Mouse (Mus musculus): Measurements from ENCODE around the gene Mypop.

Mypop gene

GRCm38 (mm10) chr7:18990601-18991295, at the start of gene Mypop:
Gene Mypop, plus strand, starts transcription at chr7:18991245.
- DNase-seq = peak; percentile 100

GRCm38 (mm10) chr7:18942376-18942775, 48.7 kb upstream of the Mypop start:
- no peak for DNase-seq

- DNase-seq = no peak
Observed at GRCm38 (mm10) chr7:18942815-18943214, 48.2 kb upstream of the Mypop start.

- peak; percentile 71 for DNase-seq
Observed at GRCm38 (mm10) chr7:18948151-18948550, 42.9 kb upstream of the Mypop start.

- no peak for DNase-seq
Observed at GRCm38 (mm10) chr7:18949781-18950522, 41.1 kb upstream of the Mypop start.

- DNase-seq = no peak
Observed at GRCm38 (mm10) chr7:18950523-18951315, 40.3 kb upstream of the Mypop start.

GRCm38 (mm10) chr7:18951397-18951796, 39.6 kb upstream of the Mypop start:
- peak; percentile 44 for DNase-seq

GRCm38 (mm10) chr7:18957569-18958383, 33.3 kb upstream of the Mypop start:
- peak; percentile 79 for DNase-seq

- DNase-seq = no peak
Observed at GRCm38 (mm10) chr7:18958384-18958766, 32.7 kb upstream of the Mypop start.

GRCm38 (mm10) chr7:18959446-18959845, 31.6 kb upstream of the Mypop start:
- DNase-seq = peak; percentile 70

GRCm38 (mm10) chr7:18962171-18962792, 28.8 kb upstream of the Mypop start:
- DNase-seq = no peak

GRCm38 (mm10) chr7:18962795-18963194, 28.2 kb upstream of the Mypop start:
- DNase-seq = no peak

- no peak for DNase-seq
Observed at GRCm38 (mm10) chr7:18963294-18963843, 27.7 kb upstream of the Mypop start.

- DNase-seq = no peak
Observed at GRCm38 (mm10) chr7:18965312-18965711, 25.7 kb upstream of the Mypop start.

- DNase-seq = no peak
Observed at GRCm38 (mm10) chr7:18967603-18968002, 23.4 kb upstream of the Mypop start.

GRCm38 (mm10) chr7:18970956-18971355, 20.1 kb upstream of the Mypop start:
- no peak for DNase-seq

- no peak for DNase-seq
Observed at GRCm38 (mm10) chr7:18978381-18978780, 12.7 kb upstream of the Mypop start.

- DNase-seq = no peak
Observed at GRCm38 (mm10) chr7:18986503-18986902, 4.5 kb upstream of the Mypop start.

GRCm38 (mm10) chr7:18987100-18987499, 3.9 kb upstream of the Mypop start, which contains the start of gene Nanos2:
Gene Nanos2, plus strand, starts transcription at chr7:18987400.
- no peak for DNase-seq

- no peak for DNase-seq
Observed at GRCm38 (mm10) chr7:18987747-18988146, 3.3 kb upstream of the Mypop start.

- DNase-seq = no peak
Observed at GRCm38 (mm10) chr7:18988780-18989179, 2.3 kb upstream of the Mypop start.

GRCm38 (mm10) chr7:18989995-18990394, 1.1 kb upstream of the Mypop start:
- no peak for DNase-seq

Measured in kidney, postnatal 14 days (tissue).